Mouse (Mus musculus) liver, adult 2 months (tissue): Measurements from ENCODE around the gene Olfr320.

Source experiments
- CTCF ChIP-seq: fragments of 200-500 bp; IDR thresholded peaks from 2 replicates; pipeline ENCODE4 v1.5.1; 2011; ENCODE audit warnings: low read depth, low read length, control low read depth
- POLR2A ChIP-seq: fragments of 200-500 bp; IDR thresholded peaks from 2 replicates; pipeline ENCODE4 v1.6.1; 2011; ENCODE audit warnings: low read length, control low read depth; ENCODE audit not compliant: insufficient read depth; ENCODE audit errors: extremely low read depth

DNA sequence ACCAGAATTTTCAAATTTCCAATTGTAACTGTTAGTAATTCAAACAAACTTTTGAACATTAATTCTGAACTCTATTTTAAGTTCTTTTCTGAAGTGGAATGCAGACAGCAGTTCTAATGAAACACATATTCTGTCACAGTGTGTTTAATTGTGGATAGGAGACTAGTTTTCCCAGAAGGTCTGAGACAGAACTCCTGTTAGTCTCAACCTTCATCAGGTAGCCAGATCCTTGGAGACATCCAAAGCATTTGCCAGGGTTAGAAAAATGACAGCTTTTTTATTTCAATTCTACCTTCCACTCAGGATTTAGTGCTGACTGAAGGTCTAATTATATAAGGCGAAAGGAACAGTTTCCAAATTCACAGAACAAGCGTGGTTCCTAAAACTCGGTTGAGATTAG lies 18.0 kb downstream of the Olfr320 start, which contains the start of gene Olfr319:
- no peak for TF ChIP-seq CTCF
- TF ChIP-seq POLR2A: no peak
